Mouse (Mus musculus) heart, adult 10 weeks (tissue): Measurements from ENCODE around the gene Rras. TPM values are rescaled to one million over a fixed set of nuclear protein-coding genes. Genes with fewer than 3 reads are reported as not detected.

Experiments used
- polyA plus RNA-seq: library from polyadenylated mRNA; stranded (reverse); fragments of 350-450 nt; fragmentation: Illumina TruSeq; extraction: RNeasy Lipid Tissue Mini Kit (QIAGEN cat#74804); gene quantifications from one replicate; pipeline ENCODE4 v1.2.3, GENCODE M21; 2014; ENCODE audit warnings: low read depth, low replicate concordance

Rras gene
- 57.4 TPM for polyA plus RNA-seq

DNA sequence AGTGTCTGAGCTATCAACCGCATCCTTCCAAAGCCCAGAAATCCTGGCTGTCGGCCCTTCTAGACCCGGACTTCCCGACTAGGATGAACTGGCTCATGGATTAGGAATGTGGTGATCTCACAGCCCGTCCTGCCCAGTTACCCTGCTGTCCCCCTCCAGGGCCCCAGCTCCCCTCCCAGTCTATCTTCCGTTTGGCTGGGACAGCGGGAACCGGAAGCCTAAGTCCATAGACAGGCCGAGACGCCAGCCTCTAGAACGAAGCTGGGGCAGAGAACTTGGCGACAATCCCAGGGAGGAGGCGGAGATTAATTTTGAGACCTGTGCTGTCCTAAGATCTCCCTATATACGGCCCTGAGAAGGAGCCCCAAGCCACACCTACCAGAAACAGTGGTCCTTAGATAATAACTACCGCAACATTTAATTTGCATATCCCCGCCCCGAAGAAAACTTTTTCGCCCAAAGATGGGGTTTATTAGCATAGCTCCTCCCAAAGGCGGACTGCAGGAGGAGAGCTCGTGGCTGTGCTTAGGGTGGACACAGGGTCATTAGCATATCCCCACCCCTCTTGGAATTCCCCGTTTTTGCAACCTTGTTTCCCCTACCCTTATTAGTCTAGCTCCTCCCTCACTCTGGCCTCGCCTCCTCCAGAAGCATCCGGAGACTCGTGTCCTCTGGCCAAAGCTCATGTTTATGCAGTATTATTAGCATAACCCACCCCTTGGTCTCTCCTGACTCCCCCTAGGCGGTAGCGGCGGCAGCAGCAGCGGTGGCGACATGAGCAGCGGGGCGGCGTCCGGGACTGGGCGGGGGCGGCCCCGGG is at the start of gene Rras:
TSS of gene Rras (plus strand) at position 720 of the 820 bp plus-strand sequence.

DNA sequence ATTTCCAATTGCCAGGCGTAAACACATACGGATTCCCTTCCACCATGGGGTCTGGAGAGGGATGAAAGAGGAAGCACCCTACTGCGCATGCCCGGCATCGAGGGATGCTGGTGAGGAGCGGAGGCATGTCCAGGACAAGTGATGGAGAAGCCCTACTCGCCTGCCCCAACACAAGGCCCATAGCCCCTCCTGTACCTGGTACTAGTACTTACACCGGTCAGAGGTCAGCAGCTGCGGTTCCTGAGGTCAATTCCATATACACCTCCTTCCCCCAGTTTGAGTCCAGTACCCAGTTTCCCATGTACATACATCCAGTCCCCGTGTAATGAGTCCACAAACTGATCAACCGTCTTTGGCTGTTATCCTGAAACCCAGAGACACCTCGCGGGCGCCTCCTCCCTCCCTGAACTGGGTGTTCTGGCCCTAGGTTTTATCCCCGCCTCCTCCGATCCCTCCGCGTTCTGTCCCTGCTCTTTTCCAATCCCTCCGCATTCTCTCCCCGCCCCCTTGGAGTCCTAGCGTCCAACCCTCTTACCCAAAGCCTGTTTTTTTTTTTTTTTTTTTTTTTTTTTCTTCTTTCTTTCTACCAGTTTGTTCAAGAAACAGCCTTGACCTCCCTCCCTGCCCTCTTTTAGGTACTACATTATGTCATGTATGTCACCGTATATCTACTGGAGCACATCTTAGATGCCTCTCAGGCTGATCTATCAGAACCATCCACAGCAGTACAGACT is 43.2 kb upstream of the Rras start, which contains the start of gene Cpt1c:
TSS of gene Cpt1c (minus strand) at position 469 of the 734 bp plus-strand sequence.

DNA sequence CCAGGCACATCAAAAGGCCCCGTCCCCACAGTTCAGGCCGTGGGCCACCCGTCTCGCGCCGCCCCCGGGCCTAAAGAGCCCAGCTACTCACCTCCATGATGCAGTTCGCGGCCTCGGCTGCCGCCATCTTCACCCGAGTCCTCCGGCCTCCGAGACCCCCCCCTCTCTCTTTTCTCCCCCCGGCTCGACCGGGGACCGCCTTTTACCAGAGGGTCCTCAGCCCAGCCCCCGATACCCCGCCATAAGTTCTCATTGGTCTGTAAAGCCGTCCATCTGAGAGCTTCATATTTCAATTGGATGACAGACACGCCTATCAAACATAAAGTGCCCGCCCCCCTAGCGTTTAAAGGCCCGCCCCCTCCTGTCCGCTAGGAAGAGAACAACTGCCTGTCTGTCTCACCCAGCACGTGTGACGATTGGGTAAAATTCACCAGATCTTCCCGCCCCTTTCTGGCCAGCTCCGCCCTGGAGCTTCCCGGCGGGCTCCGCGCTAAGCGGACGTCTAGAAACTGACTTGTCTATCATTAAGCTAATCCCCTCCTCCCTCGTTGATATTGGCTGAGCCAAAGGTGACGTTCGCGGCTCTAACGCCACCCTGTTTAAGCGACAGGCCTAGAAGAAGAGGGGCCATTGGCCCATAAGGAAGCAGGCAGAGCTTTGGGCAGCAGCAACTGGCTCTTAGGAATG is 31.4 kb upstream of the Rras start, which contains the start of gene Prmt1:
TSS of gene Prmt1 (minus strand) at position 377 of the 687 bp plus-strand sequence.

DNA sequence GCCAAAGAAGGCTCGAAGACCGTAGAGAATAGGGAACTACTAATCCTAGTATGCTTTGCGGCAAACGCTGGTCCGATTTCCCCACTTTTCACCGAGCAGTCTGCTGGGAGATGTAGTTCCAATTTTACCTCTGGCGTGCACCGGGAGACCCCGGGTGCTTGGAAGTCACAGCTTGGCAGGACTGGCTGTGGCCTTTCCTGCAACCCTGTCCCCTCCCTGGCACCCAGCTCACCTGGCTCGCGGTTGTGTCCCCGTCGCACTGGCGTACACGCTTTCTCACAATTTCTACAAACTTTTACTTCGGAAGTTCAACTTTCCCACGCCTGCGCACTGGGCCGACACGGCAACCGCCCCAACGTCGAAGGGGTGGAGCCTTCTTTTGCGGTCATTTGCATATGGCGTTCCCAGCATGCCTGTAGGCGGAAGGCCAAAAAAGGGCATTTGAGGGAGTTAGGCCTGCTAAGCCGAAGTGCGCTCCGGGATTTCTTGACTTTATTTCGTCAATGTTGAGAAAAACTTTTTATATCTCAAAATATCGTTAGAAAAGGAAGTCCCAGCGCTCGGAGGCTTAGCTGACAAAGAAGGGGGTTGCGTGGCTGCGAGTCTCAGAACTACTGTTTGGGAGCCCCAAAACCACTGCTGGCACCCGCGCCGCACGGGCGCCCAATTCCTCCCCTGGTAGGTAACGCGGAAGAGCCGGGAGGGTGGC is 20.4 kb upstream of the Rras start, which contains the start of gene Irf3:
TSS of gene Irf3 (plus strand) at position 418 of the 709 bp plus-strand sequence.

DNA sequence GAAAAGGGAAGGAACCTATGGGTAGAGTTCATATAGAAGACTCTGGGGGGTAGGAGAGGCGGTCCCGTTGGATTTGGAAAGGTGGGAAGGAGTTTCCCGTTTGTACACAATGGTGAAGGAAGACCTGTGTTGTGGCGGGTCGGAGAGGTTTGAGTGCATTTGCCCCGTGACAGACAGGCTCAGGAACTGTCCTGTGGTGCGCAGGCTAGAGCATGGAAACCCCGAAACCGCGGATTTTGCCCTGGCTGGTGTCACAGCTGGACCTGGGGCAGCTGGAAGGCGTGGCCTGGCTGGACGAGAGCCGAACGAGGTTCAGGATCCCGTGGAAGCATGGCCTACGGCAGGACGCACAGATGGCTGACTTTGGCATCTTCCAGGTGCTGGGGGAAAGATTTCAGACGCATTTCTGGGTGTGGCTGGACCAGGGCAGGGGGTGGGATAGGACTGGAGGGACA is 19.2 kb upstream of the Rras start, which contains the start of gene Bcl2l12:
TSS of gene Bcl2l12 (minus strand) at position 212 of the 455 bp plus-strand sequence.

DNA sequence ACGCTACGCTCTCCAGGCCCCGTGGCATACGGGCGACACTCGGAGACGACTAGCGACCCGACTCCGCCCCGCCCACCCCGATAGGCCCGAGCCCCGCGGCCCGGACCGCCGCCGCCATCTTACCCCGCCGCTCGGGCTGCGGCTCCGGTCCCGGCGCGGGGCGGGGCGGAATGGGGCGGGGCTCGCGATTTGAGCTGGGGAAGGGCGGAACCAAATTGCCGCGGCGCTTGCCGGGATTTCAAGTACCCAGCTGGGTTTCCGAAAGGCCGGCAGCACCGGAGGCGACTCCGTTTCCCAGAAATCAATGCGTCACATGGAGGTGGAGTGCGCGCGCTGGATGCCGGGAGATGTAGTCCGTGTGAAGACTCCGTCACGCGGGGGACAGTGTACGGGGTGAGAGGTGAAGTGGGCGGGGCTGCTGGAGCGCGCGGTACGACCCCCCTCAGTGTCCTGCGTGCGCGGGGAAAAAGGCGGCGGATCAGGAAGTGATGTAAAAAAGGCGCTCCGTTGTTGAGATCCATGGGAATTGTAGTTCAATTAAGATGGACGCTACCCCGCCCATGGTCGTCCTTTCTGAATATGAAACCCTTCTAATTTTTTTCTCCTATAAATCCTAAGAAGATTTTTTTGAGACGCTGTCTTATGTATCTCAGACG is 1.7 kb upstream of the Rras start, which contains the start of gene Scaf1:
TSS of gene Scaf1 (minus strand) at position 407 of the 656 bp plus-strand sequence.

DNA sequence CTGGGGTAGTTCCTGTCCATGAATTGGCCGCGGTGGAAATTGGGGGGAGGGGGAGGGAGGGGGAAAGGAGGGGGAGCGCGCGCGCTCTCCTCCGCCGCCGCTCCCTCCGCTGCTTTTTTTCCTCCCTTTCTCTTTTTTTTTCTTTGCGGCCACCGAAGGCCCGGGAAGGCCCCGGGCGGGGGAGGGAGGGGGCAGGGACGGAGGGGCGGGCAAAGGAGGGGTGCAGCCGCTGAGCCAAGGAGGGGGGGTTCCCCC is 35.0 kb downstream of the Rras start, which contains the start of gene Prr12:
TSS of gene Prr12 (minus strand) at position 20 of the 255 bp plus-strand sequence.

DNA sequence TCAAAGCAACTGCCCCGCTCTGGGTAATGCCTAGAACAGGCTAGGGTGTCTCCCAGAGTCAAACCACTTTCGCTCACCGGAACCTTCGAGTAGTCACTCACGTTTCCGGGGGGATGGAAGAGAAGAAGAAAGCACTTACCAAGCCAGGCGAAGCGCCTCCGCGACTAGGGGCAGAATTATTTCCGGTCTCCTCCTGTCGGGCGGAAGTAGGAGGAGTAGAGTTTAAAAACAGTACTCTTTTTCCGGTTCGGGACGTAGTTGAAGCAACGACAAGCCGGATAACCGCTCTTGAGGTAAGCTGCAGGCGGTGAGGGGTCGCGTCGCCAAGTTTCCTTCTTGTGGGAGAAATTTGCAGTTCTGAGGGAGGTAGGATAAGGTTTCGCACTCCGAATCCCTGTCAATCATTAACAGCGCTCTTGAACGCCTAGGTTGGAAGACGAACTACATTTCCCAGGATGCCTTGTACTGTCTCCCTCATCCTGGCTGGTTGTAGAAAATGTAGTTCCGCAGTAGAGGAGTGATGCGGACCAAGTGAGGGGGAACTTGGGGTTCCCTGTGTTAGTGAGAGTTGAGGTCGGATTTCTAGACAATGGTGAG is 44.6 kb downstream of the Rras start, which contains the start of the genes Nosip and Prrg2:
TSS of gene Nosip (plus strand) at position 191 of the 597 bp plus-strand sequence.
TSS of gene Prrg2 (minus strand) at position 439 of the 597 bp plus-strand sequence.

Other genes with a start within 250 kb of the Rras start
- 26.2 TPM for gene Nup62, start 201.9 kb upstream of the Rras start, polyA plus RNA-seq
- gene Il4i1, start 201.6 kb upstream of the Rras start, polyA plus RNA-seq, result 0.26 TPM
- 50.1 TPM for gene Atf5, start 201.3 kb upstream of the Rras start, polyA plus RNA-seq
- gene Akt1s1, start 169.0 kb upstream of the Rras start, polyA plus RNA-seq, result 55.0 TPM
- gene Tbc1d17, start 168.9 kb upstream of the Rras start, polyA plus RNA-seq, result 44.5 TPM
- gene Pnkp, start 160.8 kb upstream of the Rras start, polyA plus RNA-seq, result 19.7 TPM
- 169 TPM for gene Ptov1, start 148.2 kb upstream of the Rras start, polyA plus RNA-seq
- 74.0 TPM for gene Med25, start 125.2 kb upstream of the Rras start, polyA plus RNA-seq
- gene Fuz, start 121.9 kb upstream of the Rras start, polyA plus RNA-seq, result 21.4 TPM
- gene Ap2a1, start 88.5 kb upstream of the Rras start, polyA plus RNA-seq, result 41.3 TPM
- not detected for gene Tsks, start 74.8 kb upstream of the Rras start, polyA plus RNA-seq
- 3.6 TPM for gene Cpt1c, start 43.1 kb upstream of the Rras start, polyA plus RNA-seq
- 114 TPM for gene Prmt1, start 31.4 kb upstream of the Rras start, polyA plus RNA-seq
- gene Irf3, start 20.3 kb upstream of the Rras start, polyA plus RNA-seq, result 72.3 TPM
- gene Bcl2l12, start 19.2 kb upstream of the Rras start, polyA plus RNA-seq, result 12.3 TPM
- gene Scaf1, start 1.6 kb upstream of the Rras start, polyA plus RNA-seq, result 34.5 TPM
- gene Prr12, start 34.9 kb downstream of the Rras start, polyA plus RNA-seq, result 13.2 TPM
- gene Nosip, start 44.5 kb downstream of the Rras start, polyA plus RNA-seq, result 40.7 TPM
- gene Prrg2, start 44.7 kb downstream of the Rras start, polyA plus RNA-seq, result 12.4 TPM
- gene Rcn3, start 74.3 kb downstream of the Rras start, polyA plus RNA-seq, result 40.8 TPM
- gene Fcgrt, start 85.9 kb downstream of the Rras start, polyA plus RNA-seq, result 83.1 TPM
- gene Rps11, start 106.5 kb downstream of the Rras start, polyA plus RNA-seq, result 641 TPM
- 958 TPM for gene Rpl13a, start 110.8 kb downstream of the Rras start, polyA plus RNA-seq
- gene Gm45713, start 118.3 kb downstream of the Rras start, polyA plus RNA-seq, result not detected
- 21.0 TPM for gene Flt3l, start 118.5 kb downstream of the Rras start, polyA plus RNA-seq
- gene Pih1d1, start 136.3 kb downstream of the Rras start, polyA plus RNA-seq, result 41.4 TPM
- gene Aldh16a1, start 136.6 kb downstream of the Rras start, polyA plus RNA-seq, result 16.5 TPM
- 27.4 TPM for gene Slc17a7, start 146.0 kb downstream of the Rras start, polyA plus RNA-seq
- gene Gfy, start 161.6 kb downstream of the Rras start, polyA plus RNA-seq, result not detected
- not detected for gene Pth2, start 163.0 kb downstream of the Rras start, polyA plus RNA-seq
- gene Ccdc155, start 186.9 kb downstream of the Rras start, polyA plus RNA-seq, result not detected
- gene Dkkl1, start 194.2 kb downstream of the Rras start, polyA plus RNA-seq, result not detected
- 7.8 TPM for gene Tead2, start 197.8 kb downstream of the Rras start, polyA plus RNA-seq
- 3.0 TPM for gene Cd37, start 221.2 kb downstream of the Rras start, polyA plus RNA-seq
- gene Slc6a16, start 223.1 kb downstream of the Rras start, polyA plus RNA-seq, result not detected